Mouse (Mus musculus) lung, adult 2 months (tissue): ENCODE measurements around the gene Tmem156. TPM values are rescaled to one million over a fixed set of nuclear protein-coding genes. Genes with fewer than 3 reads are reported as not detected.

ENCODE experiments used
- DNase-seq: peaks from one replicate; pipeline ENCODE4 v3.0.0; 2022
- H3K4me1 ChIP-seq: fragments of 200-500 bp; 2 replicates; pipeline ENCODE4 v1.6.1; 2011; ENCODE audit warnings: low read length; ENCODE audit not compliant: control insufficient read depth, insufficient read depth
- H3K4me3 ChIP-seq: fragments of 200-500 bp; replicated peaks from 2 replicates; pipeline ENCODE3; 2011; ENCODE audit warnings: low read depth, mild to moderate bottlenecking, control low read depth, low read length; ENCODE audit errors: extremely low read depth
- CTCF ChIP-seq: fragments of 200-500 bp; IDR thresholded peaks from 2 replicates; pipeline ENCODE4 v1.5.1; 2011; ENCODE audit warnings: mild to moderate bottlenecking, low read length, control low read depth; ENCODE audit not compliant: insufficient read depth
- POLR2A ChIP-seq: fragments of 200-500 bp; IDR thresholded peaks from 2 replicates; pipeline ENCODE4 v1.6.1; 2011; ENCODE audit warnings: low read depth, mild to moderate bottlenecking, control low read depth, low read length, borderline replicate concordance; ENCODE audit errors: extremely low read depth
- WGBS: fragments of 180-500 bp; shearing (Covaris S2); methylation state at CpG from one replicate; pipeline ENCODE4 v1.1.7; 2018; 5-methylcytosine and 5-hydroxymethylcytosine counted together
- polyA plus RNA-seq: library from polyadenylated mRNA; depleted of rRNA; stranded (reverse); fragments of >200 nt; gene quantifications from 2 replicates; pipeline ENCODE4 v1.2.3, GENCODE M21; 2012; rRNA removed

Gene Tmem156
- 0.49 and 1.5 TPM in 2 replicates for polyA plus RNA-seq

DNA sequence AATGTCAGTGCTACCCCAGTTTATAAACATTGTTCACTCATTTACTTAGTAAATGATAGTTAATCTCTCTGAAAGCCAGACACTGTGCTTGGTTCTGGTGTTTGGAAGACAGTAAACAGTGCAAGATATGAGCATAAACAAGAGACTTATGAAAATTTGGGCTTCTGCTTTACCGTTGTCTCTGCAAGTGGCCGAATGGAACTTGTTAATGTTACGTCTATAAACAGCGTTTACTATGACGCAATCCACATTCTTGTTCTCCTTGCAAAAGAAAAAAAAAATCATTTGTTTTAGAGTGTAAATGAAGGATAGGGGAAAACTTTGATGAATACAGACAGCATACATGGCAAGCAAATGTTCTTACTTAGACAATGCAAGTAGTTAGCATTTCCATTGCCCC lies at the start of gene Tmem156:
Tmem156 (minus strand) TSS at position 212 of the 400 bp plus-strand sequence.
- peaks cover 15% of the 10 kb centered on the region for H3K4me1 ChIP-seq
- no peak for DNase-seq
- 9% methylated on average over 5 of the region's 5 CpGs for WGBS
- TF ChIP-seq CTCF: no peak
- peak within 1 kb of the TSS; percentile 32 for H3K4me3 ChIP-seq

- no peak for DNase-seq
- 62% methylated on average over 8 of the region's 8 CpGs for WGBS
- Histone ChIP-seq H3K4me3 (no peak overlapping the region), H3K4me1 (peaks cover 6% of the 10 kb centered on the region; the same call in 1 of the 2 replicates)
- TF ChIP-seq CTCF (no peak), POLR2A (no peak)
Measured at GRCm38 (mm10) chr5:65141242-65141641, 49.3 kb upstream of the Tmem156 start.

DNA sequence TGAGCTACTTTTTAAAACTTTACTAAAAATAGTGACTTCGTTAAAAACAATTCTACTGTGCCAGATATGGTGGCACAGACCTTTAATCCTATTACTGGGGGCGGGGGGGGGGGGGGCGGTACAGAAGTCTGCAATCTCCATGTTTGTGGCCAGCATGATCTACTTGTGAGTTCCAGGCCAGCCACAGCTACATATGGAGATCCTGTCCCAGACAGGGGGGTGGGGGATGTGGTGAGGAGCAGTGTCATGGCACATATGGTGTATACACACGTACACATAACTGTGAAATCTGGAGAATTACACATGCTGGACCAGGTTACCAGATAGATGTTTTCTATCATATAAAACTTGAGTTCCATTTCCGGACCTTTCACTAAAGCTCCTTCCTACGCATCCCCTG lies 45.1 kb upstream of the Tmem156 start:
- no peak for DNase-seq

DNA sequence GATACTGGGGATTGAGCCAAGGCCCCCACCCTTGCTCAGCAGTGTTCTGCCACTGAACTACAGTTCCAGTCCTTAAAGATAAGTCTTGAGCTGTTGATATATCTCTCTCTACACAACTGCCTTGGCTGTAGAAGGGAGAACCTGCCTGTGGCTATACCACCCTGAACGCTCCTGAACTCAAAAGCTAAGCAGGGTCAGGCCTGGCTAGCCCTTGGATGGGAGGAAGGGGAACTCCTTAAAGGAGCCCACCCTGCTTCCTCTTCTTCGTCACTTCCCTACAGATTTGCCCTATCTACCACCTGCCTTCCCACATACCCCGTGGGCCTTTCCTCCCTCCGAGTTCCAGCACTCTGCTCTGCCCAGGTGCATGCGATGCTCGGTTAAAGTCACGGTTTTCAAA lies 44.2 kb upstream of the Tmem156 start:
- Histone ChIP-seq H3K4me3 (no peak overlapping the region), H3K4me1 (peaks cover under 1% of the 10 kb centered on the region; the same call in 1 of the 2 replicates)
- 79% methylated on average over 7 of the region's 7 CpGs for WGBS
- no peak for DNase-seq
- no peak for TF ChIP-seq CTCF
- no peak for TF ChIP-seq POLR2A

More for the DNA sequence above, 45.1 kb upstream of the Tmem156 start:
- WGBS: 81% methylated on average over 6 of the region's 6 CpGs
- peaks cover 4% of the 10 kb centered on the region; the same call in 1 of the 2 replicates for H3K4me1 ChIP-seq
- TF ChIP-seq CTCF: no peak
- no peak for TF ChIP-seq POLR2A
- no peak overlapping the region for H3K4me3 ChIP-seq

DNA sequence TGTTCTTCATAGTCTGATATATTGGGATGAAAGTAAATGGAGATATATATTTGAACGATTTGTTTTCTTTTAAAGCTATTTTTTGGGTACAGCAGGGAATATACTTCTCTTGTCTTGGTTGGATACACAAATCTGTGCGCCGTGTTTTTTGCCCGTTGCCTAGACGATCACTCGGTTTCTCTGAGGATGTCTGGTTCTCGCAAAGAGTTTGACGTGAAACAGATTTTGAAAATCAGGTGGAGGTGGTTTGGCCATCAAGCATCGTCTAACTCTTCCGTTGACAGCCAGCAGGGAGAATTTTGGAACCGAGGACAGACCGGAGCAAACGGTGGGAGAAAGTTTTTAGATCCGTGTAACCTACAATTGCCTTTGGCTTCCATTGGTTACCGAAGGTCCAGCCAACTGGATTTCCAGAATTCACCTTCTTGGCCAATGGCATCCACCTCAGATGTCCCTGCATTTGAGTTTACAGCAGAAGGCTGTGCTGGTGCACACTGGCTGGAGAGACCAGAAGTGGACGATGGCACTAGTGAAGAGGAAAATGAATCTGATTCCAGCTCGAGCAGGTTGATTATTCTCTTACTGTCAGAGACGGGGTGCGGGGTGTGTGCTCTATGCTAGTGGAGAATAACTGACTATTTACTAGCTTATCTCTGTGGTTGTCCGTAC lies 39.4 kb upstream of the Tmem156 start:
- Histone ChIP-seq H3K4me1 (peaks cover 9% of the 10 kb centered on the region; the same call in 1 of the 2 replicates), H3K4me3 (no peak overlapping the region)
- TF ChIP-seq POLR2A (no peak), CTCF (no peak)
- DNase-seq: no peak
- WGBS: 42% methylated on average over 20 of the region's 20 CpGs

GRCm38 (mm10) chr5:65130528-65131210 lies 38.7 kb upstream of the Tmem156 start:
- Histone ChIP-seq H3K4me1 (peaks cover 10% of the 10 kb centered on the region; the same call in 1 of the 2 replicates), H3K4me3 (peak overlapping the region; percentile 41)
- no peak for TF ChIP-seq POLR2A
- no peak for TF ChIP-seq CTCF
- no peak for DNase-seq
- 28% methylated on average over 12 of the region's 12 CpGs for WGBS

GRCm38 (mm10) chr5:65128481-65128880 lies 36.5 kb upstream of the Tmem156 start:
- Histone ChIP-seq H3K4me1 (peaks cover 12% of the 10 kb centered on the region; the same call in 1 of the 2 replicates), H3K4me3 (no peak overlapping the region)
- TF ChIP-seq POLR2A: no peak
- no peak for TF ChIP-seq CTCF
- 45% methylated on average over 2 of the region's 2 CpGs for WGBS
- DNase-seq: no peak

DNA sequence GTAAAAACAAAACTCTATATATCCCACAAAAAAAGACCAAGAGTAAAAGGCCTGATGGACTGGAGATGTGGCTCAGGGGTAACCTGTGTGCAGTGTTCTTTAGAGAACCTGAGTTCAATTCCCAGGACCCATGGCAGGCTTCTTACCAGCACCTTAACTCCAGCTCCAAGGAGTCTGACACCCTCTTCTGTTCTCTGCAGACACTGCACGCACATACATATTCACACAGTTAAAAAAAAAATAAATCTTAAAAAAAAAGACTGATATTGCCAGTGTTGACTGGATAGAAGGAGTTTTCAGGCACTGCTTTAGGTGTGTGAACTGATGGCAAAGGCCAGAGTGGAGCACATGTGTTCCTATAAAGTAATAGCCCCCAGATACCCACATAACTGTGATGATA lies 34.2 kb upstream of the Tmem156 start:
- no peak for TF ChIP-seq POLR2A
- 0 out of 2 replicates have a peak, but pooled peaks have one; percentile 10 for TF ChIP-seq CTCF
- peaks cover 19% of the 10 kb centered on the region for H3K4me1 ChIP-seq
- WGBS: 86% methylated on average over 1 of the region's 1 CpGs
- no peak overlapping the region for H3K4me3 ChIP-seq
- DNase-seq: no peak

GRCm38 (mm10) chr5:65122616-65123015 lies 30.7 kb upstream of the Tmem156 start:
- 55% methylated on average over 3 of the region's 3 CpGs for WGBS
- DNase-seq: no peak
- TF ChIP-seq CTCF: no peak
- no peak for TF ChIP-seq POLR2A

DNA sequence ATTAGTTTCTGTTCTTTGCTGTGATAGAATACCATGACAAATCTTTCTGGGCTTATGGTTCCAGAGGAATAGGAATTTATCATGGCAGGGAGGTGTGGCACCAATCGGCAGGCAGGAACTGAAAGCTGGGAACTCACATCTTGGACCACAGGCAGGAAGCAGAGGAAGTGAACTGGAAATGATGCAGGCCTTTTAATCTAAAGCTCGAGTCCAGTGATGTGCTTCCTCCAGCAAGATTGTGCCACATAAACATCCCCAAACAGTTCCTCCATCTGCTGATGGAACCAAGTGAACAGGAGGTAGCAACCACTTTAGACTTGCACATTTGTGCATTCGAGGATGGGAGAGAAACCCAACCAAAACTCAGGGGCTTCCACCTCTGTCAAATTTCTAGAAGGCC lies 28.0 kb upstream of the Tmem156 start:
- no peak for TF ChIP-seq CTCF
- TF ChIP-seq POLR2A: 0 out of 2 replicates have a peak, but pooled peaks have one; percentile 18
- H3K4me3 ChIP-seq: no peak overlapping the region
- 35% methylated on average over 3 of the region's 3 CpGs for WGBS
- peaks cover 29% of the 10 kb centered on the region for H3K4me1 ChIP-seq
- DNase-seq: no peak

More at GRCm38 (mm10) chr5:65122616-65123015, 30.7 kb upstream of the Tmem156 start:
- Histone ChIP-seq H3K4me3 (no peak overlapping the region), H3K4me1 (peaks cover 26% of the 10 kb centered on the region)
